Mouse (Mus musculus): ENCODE measurements at regions not wholly inside any gene's neighbourhood (a gene's known extent, or its start where the extent isn't known, plus 50 kb on each side); places are given as distances from the start of the nearest gene placed in this dataset.
"Not testable (repeated sequence)": the region's sequence is repeated elsewhere in the genome, so short reads cannot be mapped to it uniquely, and the experiment has no call there.

DNA sequence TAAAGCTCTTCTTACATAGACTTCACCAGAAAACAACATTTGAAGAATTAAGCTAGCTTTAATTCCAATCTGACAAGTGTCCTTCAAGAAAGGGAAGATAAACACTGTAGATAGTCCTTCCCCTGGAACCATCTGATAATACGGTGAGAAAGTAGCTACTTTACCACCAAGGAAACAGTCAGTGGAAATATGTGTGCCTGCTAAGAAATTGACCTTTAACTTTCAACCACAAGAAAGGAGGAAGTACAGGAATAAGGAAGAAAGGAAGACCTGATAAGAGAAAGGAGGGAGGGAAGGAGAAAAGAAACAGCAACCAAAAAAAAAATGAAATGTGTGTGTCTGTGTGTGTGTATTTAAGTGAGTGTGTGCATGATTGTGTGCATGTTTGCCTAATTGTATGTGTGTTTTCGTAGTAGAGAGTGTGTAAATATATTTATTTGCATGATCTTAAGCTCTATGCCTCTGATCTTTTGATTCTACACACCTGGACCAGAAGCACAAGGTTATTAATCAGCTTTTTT, 831.3 kb downstream of the Pla2g4a start:
- DNase-seq, result no peak

DNA sequence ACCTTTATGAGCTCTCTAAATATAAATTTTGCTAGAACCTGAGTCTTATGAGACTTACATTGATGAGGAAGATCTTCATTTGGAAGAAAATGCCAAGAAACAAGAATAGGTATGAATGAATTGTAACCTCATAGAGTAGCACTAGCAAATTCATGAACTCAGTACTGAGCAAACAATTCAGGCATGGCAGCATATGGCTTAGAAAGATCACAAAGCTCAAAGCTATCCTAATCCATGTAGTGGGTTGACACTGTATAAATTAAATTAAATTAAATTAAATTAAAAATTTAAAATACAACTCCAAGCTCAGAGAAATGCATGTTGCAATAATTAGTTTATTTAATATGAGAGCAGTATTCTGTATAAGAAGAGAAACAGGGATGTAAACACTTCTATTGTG, 832.0 kb downstream of the Pla2g4a start:
- DNase-seq, result no peak

DNA sequence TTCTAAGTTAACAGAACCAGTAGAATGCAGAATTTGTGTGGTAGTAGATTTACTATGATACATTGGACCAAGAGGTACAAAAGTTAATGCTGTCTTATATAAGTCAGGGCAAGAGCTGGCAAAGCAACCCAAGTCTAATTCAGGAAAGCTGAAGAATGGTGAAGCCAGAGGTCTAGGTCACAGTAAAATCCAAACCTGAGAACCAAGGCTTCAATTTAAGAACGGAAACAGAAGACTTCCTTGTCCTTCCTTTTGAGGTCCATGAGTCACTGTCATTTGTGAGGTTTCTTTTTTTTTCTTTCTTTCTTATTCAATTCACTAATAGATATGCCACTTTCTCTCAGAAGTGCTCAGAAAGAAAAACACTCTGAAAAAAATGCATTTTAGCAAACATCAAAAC, 833.4 kb downstream of the Pla2g4a start:
- DNase-seq, result no peak

DNA sequence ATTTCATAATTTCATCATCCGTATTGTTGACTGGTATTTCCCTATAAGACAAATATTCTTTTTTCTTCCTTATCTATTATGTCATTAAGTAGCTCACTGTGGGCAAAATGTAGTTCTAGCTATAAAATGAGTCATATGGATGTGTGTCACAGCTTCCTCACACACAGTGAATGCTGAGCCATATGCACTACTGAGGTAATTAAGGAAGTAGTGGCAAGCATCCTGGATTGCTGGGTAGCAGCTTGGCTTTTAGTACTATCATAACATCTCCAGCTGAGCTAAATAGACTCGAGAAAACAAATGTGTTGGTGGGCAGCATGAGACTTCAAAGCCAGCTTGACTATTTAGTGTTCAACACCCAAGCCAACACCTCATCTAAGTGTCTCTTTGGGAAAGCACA, 857.7 kb downstream of the Pla2g4a start:
- DNase-seq, result no peak

DNA sequence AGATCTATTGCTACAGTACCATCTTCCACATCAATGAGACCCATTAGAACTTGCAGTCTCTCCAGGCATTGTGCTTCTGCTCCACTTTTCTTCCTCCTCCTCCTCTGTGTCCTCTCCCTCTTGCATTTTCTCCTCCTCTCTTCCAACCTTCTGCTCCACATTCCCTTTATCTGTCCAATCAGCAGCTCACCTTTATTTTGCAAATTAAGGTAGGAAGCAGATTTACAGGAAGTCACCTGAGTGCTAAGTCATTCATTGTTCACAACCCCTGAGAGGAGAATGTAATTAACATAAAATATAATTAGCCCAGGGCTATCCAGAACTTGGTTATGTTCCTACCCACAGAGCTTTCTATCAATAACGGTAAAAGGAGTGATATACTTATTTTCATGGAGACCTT, 863.7 kb downstream of the Pla2g4a start:
- no peak for DNase-seq

DNA sequence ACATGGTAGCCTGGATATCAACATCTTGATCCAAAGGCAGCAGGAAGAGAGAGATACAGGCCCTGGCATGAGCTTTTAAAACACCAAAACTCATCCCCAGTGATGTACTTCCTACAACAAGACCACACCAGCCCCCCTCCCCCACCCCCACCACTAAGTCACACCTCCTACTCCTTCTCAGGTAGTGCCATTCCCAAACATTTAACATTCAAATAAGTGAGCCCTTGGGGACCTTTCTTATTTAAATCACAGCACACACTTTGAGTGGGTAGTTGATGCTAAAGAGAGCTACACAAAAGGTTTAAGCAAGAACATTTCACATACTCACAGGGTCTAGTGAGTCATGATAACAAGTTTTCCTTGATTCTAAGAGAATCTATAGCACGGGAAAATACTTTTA, 886.4 kb downstream of the Pla2g4a start:
- DNase-seq, result no peak

DNA sequence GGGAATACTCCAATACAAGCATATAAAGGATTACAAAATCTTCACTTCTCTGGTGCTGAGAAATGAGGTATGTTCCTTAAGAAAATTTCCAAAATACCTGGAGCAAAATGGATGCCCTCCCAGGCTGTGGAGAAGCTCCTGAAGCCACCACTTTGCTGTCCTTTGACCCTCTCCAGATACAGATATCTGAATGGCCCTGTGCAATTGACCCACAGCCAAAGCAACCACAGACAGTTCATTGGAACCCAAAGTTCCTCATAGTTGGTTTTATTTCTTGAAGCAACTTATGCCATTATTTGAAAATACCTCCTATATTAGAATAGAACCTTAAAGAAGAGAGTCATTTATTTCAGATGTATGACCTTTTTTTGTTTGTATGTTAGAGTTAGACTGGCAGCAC, 891.5 kb downstream of the Pla2g4a start:
- DNase-seq, result no peak

DNA sequence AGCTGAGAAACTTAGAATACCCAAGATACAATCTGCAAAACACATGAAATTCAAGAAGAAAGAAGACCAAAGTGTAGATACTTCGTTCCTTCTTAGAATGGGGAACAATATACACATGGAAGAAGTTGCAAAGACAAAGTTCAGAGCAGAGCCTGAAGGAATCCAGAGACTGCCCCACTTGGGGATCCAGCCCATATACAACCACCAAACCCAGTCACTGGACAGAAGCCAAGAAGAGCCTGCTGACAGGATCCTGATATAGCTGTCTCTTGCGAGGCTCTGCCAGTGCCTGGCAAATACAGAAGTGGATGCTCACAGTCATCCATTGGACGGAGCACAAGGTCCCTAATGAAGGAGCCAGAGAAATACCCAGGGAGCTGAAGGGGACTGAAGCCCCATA, 898.1 kb downstream of the Pla2g4a start:
- DNase-seq, result not testable (repeated sequence)

DNA sequence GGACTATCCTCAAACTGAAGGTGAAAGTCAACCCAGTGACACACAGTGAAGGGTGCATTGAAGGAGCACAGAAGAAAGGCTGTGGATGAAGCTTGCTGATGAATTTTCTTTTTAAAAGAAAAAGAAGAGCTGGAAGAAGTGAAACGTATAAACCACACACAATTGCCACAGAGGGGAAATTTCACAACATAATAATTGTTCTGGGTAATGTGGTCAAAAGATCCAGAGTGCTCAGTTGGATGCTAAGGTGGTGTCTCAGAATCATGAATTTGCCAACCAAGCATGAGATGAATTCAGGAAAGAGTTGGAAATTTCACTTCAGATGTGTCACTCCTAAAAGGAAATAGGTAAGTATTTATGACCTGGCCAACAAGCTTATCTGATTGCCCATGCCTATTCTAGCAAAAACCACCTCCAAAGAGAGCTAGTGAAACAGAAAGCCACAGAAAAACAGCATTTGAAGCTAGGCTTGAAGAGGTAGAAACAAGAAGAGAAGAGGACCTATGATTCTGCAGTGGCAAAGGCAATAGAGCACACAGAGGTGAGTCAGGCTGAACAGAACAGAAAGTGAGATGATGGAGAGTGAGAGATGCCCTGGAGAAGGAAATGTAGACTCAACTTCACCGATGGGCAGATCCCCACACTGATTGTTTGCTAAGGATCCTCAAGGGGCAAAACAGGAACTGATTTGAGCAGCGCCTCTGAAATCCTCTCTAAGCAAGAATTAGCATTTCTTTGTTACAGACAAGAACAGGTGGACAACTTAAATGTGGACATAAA, 922.7 kb downstream of the Pla2g4a start:
- DNase-seq, result no peak

DNA sequence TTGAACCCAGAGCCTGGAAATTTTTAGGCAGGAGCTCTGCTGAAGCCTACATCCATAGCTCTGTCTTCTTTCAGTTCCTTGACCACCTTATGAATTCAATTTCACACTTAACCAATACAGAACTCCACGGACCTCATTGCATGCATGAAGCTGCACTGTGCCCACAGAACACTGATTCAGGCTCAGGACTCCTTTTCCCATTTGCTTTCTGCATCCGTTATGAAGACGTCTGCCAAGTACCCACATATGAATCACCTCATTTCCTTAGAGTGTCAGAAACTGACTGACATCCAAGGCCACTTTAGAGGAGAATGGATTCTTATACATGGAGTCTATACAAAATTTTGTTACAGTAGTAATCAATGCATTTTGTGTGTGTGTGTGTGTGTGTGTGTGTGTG, 932.8 kb downstream of the Pla2g4a start:
- DNase-seq, result no peak

DNA sequence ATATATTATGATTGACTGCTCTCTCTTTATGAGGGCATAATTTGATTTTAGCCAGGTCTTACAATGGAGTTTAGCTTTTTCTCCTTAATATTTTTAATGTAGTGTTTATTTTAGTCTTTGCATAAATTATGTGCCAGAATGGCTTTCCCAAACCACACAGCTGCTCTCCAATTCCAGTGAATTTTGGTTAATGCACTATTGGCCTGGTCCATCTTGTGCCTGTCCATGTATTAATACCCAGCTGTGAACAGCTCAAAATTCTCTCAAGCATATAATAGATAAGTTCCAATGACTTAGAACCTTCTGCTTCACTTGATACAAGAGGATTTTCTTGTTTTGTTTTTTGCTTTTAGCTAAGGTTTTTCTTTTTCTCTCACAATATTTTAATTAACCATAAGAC, 939.4 kb downstream of the Pla2g4a start:
- DNase-seq, result no peak

DNA sequence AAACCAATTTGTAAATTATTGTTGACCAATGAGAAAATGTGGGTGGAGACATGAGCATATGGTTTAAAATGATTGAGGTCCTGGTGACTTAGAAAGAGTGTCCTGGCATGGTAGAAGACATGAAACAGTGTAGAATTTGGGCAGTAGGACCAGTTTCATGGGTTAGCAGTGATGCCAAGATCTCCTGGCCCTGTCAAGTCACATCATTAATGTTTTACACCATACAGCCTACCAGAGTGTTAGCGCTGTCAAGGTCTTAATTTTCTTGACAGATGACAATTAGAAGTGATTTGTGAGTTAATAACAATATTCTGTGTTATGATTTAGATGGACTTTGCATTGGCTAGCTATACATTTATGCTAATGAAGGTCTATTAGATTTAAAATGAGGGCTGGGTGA, 939.8 kb downstream of the Pla2g4a start:
- no peak for DNase-seq

DNA sequence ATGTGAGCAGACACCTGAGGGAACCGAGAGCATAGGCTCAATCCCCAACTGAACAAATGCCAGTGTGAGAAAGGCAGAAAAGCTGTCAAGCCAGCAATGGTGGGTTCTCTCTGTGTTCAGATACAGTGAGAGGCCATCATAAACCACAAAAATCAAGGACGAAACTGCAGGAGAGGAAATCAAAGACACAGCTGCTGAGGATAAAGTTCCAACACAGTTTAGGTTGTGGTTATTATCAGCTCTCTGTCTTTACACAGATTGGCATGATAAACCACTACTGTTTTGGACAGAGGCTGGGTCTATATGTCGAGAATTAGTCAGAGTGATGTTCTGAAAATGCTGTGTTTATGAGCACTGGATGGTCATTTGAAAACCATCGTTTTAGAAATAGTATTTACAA, 946.5 kb downstream of the Pla2g4a start:
- no peak for DNase-seq

DNA sequence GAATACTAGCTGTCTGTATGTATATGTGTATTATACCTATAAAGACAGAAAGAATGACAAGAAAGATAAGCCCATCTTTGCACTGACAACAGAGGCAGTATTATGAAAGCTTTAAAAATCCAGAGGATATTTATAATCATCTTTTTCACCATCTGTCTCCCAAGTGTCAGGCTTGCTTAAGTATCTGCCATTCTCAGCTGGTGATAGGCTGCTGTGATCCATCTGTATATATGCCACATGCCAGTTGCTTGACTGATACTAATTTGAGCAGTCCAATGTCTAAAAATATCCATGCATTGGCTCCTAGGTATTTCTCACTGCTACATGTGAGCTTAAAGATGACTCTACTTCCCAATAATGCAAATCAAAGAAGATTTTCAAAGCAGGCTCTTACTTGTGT, 950.3 kb downstream of the Pla2g4a start:
- no peak for DNase-seq

DNA sequence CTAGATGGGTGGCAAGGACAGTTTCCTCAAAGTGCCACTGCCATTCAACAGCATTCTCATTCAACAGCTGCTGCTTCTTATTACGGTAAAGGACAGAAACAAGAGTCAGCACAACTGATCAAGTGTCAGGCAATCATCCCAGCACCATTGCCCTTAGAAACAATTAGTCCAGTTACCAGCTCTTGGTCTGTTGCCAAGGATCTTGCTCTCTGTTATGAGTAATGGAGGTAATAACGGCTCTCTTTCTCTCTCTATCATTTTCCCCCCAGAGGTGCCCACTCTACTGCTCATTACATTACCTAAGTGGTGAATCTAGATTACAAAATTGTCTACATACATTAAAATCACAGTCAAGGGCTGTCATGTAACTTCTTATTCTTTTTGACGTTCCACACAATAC, 961.0 kb downstream of the Pla2g4a start:
- no peak for DNase-seq

DNA sequence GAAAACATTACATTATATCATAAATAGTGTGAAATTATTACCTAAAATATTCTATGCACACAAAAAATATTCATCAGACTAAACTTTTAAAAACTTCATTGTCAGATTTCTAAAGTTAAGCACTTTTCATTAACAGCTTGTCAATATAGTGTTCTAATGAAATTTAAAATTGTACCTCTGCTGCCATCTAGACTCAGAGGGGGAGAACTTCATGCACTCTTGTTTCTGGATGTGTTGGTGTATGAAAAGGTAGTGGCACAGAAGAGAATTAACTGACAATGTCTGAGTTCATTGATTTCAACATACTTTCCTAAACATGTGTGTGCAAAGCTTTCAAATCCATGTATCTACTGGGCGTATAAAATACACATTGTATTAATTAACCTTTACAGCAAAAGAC, 967.5 kb downstream of the Pla2g4a start:
- no peak for DNase-seq

DNA sequence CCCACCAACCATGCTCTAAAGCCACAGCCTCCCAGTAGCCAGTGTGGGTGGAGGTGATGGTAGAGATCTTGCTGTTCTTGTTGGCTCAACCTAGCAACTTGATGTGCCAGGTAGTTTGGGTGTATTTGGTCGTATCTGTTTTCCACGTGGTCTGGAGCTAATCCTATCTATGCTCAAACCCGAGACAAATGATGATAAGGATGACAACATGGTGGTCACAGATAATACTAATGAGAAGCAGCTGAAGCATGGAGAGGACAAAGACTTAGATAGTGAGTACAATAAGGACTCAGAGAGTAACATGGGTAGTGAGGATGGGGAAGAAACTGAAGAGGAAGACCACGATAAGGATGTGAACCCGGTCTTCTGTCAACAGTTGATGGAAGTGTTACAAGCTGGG, 983.7 kb downstream of the Pla2g4a start:
- no peak for DNase-seq

DNA sequence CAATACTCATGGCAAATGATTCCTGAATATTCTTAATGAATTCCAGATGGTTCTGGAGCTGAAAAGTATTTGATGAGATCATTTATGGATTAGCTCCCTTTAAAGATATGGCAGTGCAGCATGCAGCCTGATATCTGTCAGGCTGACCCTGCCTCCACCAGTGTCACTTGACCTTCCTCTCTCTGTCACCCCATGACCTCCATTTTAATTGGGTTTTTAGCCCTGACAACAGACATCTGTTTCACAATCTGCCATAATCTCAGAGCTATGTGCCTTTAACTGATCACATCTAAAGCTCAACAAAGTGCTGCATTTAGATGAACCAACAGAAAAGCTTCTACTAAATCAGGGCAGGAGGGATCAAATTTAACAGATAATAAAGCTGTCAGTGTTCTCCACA, 995.7 kb downstream of the Pla2g4a start:
- no peak for DNase-seq

DNA sequence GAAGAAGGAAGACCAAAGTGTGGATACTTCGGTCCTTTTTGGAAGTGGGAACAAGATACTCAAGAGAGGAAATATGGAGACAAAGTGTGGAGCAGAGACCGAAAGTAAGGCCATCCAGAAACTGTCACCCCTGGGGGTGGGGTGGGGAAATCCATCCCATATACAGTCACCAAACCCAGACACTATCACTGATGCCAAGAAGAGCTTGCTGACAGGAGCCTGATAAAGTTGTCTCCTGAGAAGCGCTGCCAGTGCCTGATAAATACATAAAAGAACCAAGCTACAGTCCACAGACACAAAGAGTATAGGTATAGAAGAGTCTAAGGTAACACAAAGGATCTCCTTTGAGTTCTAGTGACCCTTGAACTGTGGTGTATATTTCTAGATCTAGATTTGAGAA, 1026.7 kb downstream of the Pla2g4a start:
- DNase-seq, result no peak

DNA sequence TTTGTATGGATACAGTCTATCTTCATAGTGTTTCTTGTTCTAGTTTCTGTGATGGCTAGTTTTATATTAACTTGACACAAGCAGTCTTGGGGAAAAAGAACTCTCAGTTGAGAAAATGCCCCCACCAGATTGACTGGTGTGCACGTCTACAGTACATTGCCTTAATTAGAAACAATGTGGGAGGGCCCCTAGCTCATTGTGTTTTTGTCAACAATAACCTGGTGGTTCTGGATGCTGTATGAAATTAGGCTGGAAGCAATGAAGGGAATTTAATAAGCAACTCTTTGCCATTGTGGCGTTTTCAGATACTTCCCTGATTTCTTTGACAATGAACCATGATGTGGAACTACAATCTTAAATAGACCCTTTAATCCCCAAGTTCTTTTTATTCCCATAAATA, 1036.6 kb downstream of the Pla2g4a start:
- DNase-seq, result no peak

DNA sequence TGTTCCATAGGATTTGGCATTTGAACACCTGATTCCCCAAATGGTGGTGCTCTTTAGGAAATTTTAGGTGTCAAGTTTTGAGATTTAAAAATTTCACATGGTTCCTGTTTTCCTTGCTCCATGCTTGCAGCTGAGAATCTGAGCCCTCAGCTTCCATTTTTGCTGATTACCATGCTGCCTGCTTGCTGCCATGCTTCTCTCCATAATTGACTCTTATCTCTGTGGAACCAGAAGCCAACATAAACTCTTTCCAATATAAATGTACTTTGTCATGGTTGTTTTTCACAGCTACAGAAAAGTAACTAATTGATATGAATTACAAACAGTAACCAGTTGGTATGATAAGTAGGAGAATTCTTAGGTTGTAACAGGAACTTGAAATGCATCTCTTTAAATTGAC, 1044.0 kb downstream of the Pla2g4a start:
- no peak for DNase-seq

DNA sequence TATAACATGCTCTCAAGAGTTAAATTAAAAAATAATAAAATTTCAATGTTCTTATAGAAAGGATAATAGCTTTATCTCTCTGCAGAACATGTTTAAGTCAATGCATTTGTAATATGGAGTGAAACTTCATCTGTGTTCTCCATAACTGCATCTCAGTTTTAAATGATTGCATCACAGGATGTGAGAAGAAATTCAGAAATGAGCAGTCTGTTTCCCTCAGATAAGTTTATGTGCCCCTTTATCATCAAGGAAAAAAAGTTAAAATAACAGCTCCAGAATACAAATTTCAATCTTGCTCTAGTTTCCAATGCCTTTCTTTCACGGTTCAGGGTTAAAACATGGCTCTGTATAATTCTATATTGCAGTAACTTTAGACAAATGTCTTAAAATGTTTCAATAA, 1048.3 kb downstream of the Pla2g4a start:
- no peak for DNase-seq

DNA sequence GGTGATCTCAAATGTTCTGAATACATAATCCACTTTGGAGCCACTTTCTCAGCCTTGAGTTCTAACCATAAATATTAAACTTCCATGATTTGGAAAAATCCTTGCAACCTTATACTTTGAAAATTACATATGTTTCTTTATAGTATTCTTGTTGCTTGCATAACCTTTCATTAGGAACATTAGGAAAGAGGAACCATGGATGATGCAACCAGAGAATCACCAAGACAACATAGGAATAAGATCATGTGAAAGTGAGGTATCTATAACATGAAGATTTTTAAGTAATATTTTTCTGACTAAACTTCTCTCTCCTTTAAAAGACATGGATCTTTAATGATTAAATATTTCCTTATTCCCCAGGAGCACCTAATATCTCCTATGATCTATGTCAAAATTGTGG, 1057.0 kb downstream of the Pla2g4a start:
- no peak for DNase-seq

DNA sequence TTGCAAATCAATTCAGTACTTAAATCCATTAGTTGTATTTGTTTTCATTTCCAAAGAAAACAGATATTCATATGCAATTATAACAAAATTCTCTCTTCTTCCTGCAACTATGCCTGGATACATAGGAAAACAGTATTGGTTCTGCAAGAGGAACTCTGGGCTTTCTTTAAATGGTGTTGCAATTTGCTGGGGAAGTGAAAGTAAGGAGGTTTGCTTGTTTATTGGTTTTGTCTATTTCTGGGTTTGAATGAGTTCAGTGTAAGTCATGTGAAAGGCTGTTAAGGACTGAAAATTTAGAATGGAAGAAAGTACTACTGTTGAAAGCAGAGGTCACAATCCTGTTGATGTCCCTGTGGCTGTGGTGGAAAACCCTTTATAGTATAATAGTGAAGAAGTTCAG, 1058.0 kb downstream of the Pla2g4a start:
- DNase-seq, result no peak

DNA sequence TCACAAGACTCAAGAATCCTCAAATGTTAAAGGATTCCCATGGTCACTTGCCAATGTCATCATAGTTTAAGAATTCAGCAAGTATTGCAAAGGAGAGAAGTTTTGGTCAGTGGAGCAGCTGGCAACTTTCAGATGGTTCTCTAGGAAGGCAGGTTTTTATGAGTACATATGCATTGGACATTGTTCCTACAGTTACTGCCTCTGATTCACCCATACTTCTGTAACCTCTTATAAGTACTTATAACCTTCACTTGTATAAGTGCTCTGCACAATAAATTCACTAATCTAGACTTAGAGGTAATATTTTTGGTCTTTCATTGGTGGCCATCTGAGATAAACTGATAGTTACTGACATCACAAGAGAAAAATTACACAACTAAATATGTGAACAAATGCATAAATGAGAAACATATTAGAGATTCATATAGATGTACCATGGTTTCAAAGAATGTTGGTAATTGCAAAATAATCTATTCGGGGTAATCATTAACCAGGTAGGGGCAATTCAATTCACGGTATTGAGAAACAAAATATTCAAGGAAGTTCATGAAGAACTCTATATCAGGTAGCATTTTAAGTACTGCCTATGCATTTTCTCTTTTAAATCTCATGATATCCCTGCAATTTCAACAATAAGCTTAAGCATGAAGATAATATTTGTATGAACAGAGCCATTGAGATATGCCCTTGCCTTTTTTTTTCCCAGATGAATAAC, 1059.6 kb downstream of the Pla2g4a start:
- DNase-seq, result no peak
